Mouse (Mus musculus): ENCODE data around the gene Add3.

Add3 gene

GRCm38 (mm10) chr19:53140044-53140803, at the start of gene Add3:
Gene Add3 (plus strand): TSS chr19:53140443.
- DNase-seq, result peak; percentile 45 to 52

- DNase-seq, result no peak
Observed at GRCm38 (mm10) chr19:53090677-53091076, 49.6 kb upstream of the Add3 start.

- peak in 1 of 2 experiments; percentile 44 for DNase-seq
Observed at GRCm38 (mm10) chr19:53092251-53092650, 48.0 kb upstream of the Add3 start.

- DNase-seq, result no peak
Observed at GRCm38 (mm10) chr19:53093294-53093693, 46.9 kb upstream of the Add3 start.

GRCm38 (mm10) chr19:53094684-53095083, 45.6 kb upstream of the Add3 start:
- DNase-seq, result no peak

- DNase-seq, result no peak
Observed at GRCm38 (mm10) chr19:53101374-53102300, 38.6 kb upstream of the Add3 start.

GRCm38 (mm10) chr19:53105374-53106090, 34.7 kb upstream of the Add3 start:
- peak; percentile 89 to 91 for DNase-seq

GRCm38 (mm10) chr19:53106952-53107351, 33.3 kb upstream of the Add3 start:
- no peak for DNase-seq

GRCm38 (mm10) chr19:53107361-53108247, 32.6 kb upstream of the Add3 start:
- DNase-seq, result no peak

GRCm38 (mm10) chr19:53111996-53112590, 28.1 kb upstream of the Add3 start:
- no peak for DNase-seq

- no peak for DNase-seq
Observed at GRCm38 (mm10) chr19:53119255-53119795, 20.9 kb upstream of the Add3 start.

GRCm38 (mm10) chr19:53120483-53120882, 19.8 kb upstream of the Add3 start:
- DNase-seq, result no peak

- peak in 1 of 2 experiments; percentile 49 for DNase-seq
Observed at GRCm38 (mm10) chr19:53122641-53123241, 17.5 kb upstream of the Add3 start.

GRCm38 (mm10) chr19:53123301-53123700, 16.9 kb upstream of the Add3 start:
- peak; percentile 81 to 88 for DNase-seq

- no peak for DNase-seq
Observed at GRCm38 (mm10) chr19:53125679-53126078, 14.6 kb upstream of the Add3 start.

- no peak for DNase-seq
Observed at GRCm38 (mm10) chr19:53126546-53126945, 13.7 kb upstream of the Add3 start.

GRCm38 (mm10) chr19:53127320-53128291, 12.6 kb upstream of the Add3 start:
- DNase-seq, result peak; percentile 64 to 86

GRCm38 (mm10) chr19:53128494-53129337, 11.5 kb upstream of the Add3 start:
- no peak for DNase-seq
